Mouse (Mus musculus): ENCODE measurements around the gene Acot6. TPM values are rescaled to one million over a fixed set of nuclear protein-coding genes. Genes with fewer than 3 reads are reported as not detected.
"Not testable (repeated sequence)": the region's sequence is repeated elsewhere in the genome, so short reads cannot be mapped to it uniquely, and the experiment has no call there.

Gene Acot6
- polyA plus RNA-seq, 1 experiment from 2014 or later = 1.1 TPM

- Histone ChIP-seq H3K36me3 (ENCODE audit: control insufficient read depth, insufficient read depth, low read length) (no peaks in the 10 kb centered on the region), H3K27me3 (ENCODE audit: control insufficient read depth, insufficient read depth, low read length) (no peaks in the 10 kb centered on the region), H3K9ac (ENCODE audit: low read length) (no peak overlapping the region), H3K4me3 (ENCODE audit: low read depth, low read length) (no peak overlapping the region), H3K27ac (replicated peaks; ENCODE audit: low read depth, low read length) (no peak overlapping the region), H3K9me3 (ENCODE audit: control insufficient read depth, low read length) (no peaks in the 10 kb centered on the region), H3K4me1 (ENCODE audit: control insufficient read depth, insufficient read depth, low read length) (no peaks in the 10 kb centered on the region), H3K4me2 (ENCODE audit: low read depth, severe bottlenecking) (no peak overlapping the region)
- WGBS = 78% methylated on average over 2 of the region's 2 CpGs
- DNase-seq (ENCODE audit: low spot score) = no peak
- no peak for ATAC-seq (ENCODE audit: insufficient number of reproducible peaks, low FRiP score, low TSS enrichment, low read depth)
Measured at GRCm38 (mm10) chr12:84083842-84084241, 16.6 kb upstream of the Acot6 start.

- H3K4me3 ChIP-seq (ENCODE audit: low read depth, low read length) = no peak overlapping the region
- H3K36me3 ChIP-seq (ENCODE audit: control insufficient read depth, insufficient read depth, low read length) = no peaks in the 10 kb centered on the region
- H3K4me1 ChIP-seq (ENCODE audit: control insufficient read depth, insufficient read depth, low read length) = no peaks in the 10 kb centered on the region
- ATAC-seq (ENCODE audit: insufficient number of reproducible peaks, low FRiP score, low TSS enrichment, low read depth) (no peak), DNase-seq (ENCODE audit: low spot score) (no peak)
- no peaks in the 10 kb centered on the region for H3K27me3 ChIP-seq (ENCODE audit: control insufficient read depth, insufficient read depth, low read length)
- no peaks in the 10 kb centered on the region; the same call in 1 of the 2 replicates for H3K9me3 ChIP-seq (ENCODE audit: control insufficient read depth, low read length)
- 90% methylated on average over 4 of the region's 4 CpGs for WGBS
- no peak overlapping the region for H3K9ac ChIP-seq (ENCODE audit: low read length)
- no peak overlapping the region for H3K27ac ChIP-seq (replicated peaks; ENCODE audit: low read depth, low read length)
- H3K4me2 ChIP-seq (ENCODE audit: low read depth, severe bottlenecking) = no peak overlapping the region
Measured at GRCm38 (mm10) chr12:84084581-84084980, 15.9 kb upstream of the Acot6 start.

DNA sequence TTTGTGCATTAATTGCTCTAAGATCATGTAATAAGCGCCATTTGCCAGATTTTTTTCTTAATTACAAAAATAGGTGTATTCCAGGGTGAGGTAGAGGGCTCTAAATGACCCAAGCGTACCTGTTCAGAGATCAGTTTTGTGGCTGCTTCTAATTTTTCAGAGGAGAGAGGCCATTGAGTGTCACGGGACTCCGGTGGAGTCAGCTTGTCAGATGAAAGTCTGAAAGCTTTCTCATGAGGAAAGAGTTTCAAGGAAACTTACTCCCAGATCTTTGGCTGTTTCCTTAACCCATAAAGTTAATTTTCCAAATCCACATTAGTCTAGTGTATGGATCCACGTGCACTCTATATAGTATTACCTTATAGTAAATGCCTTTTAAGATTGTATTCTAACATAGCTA, 5.8 kb upstream of the Acot6 start:
- H3K27ac ChIP-seq (replicated peaks; ENCODE audit: low read depth, low read length); H3K9me3 ChIP-seq (ENCODE audit: control insufficient read depth, low read length); ATAC-seq (ENCODE audit: insufficient number of reproducible peaks, low FRiP score, low TSS enrichment, low read depth); H3K9ac ChIP-seq (ENCODE audit: low read length); H3K36me3 ChIP-seq (ENCODE audit: control insufficient read depth, insufficient read depth, low read length); H3K4me1 ChIP-seq (ENCODE audit: control insufficient read depth, insufficient read depth, low read length); H3K4me3 ChIP-seq (ENCODE audit: low read depth, low read length); H3K4me2 ChIP-seq (ENCODE audit: low read depth, severe bottlenecking); H3K27me3 ChIP-seq (ENCODE audit: control insufficient read depth, insufficient read depth, low read length); DNase-seq (ENCODE audit: low spot score): not testable (repeated sequence)
- WGBS = 92% methylated on average over 5 of the region's 5 CpGs

GRCm38 (mm10) chr12:84099605-84100004, 849 bp upstream of the Acot6 start:
- no peak overlapping the region for H3K27ac ChIP-seq (replicated peaks; ENCODE audit: low read depth, low read length)
- no peak overlapping the region for H3K4me2 ChIP-seq (ENCODE audit: low read depth, severe bottlenecking)
- ATAC-seq (ENCODE audit: insufficient number of reproducible peaks, low FRiP score, low TSS enrichment, low read depth) = no peak
- no peak for DNase-seq (ENCODE audit: low spot score)
- no peaks in the 10 kb centered on the region for H3K36me3 ChIP-seq (ENCODE audit: control insufficient read depth, insufficient read depth, low read length)
- H3K4me3 ChIP-seq (ENCODE audit: low read depth, low read length) = no peak overlapping the region
- H3K9ac ChIP-seq (ENCODE audit: low read length) = no peak overlapping the region
- H3K27me3 ChIP-seq (ENCODE audit: control insufficient read depth, insufficient read depth, low read length) = no peaks in the 10 kb centered on the region
- H3K9me3 ChIP-seq (ENCODE audit: control insufficient read depth, low read length) = no peaks in the 10 kb centered on the region
- 94% methylated on average over 2 of the region's 2 CpGs for WGBS
- H3K4me1 ChIP-seq (ENCODE audit: control insufficient read depth, insufficient read depth, low read length) = no peaks in the 10 kb centered on the region

GRCm38 (mm10) chr12:84100071-84100470, 383 bp upstream of the Acot6 start:
- Histone ChIP-seq H3K36me3 (ENCODE audit: control insufficient read depth, insufficient read depth, low read length) (no peaks in the 10 kb centered on the region), H3K27ac (replicated peaks; ENCODE audit: low read depth, low read length) (no peak overlapping the region), H3K27me3 (ENCODE audit: control insufficient read depth, insufficient read depth, low read length) (no peaks in the 10 kb centered on the region), H3K4me1 (ENCODE audit: control insufficient read depth, insufficient read depth, low read length) (no peaks in the 10 kb centered on the region), H3K4me2 (ENCODE audit: low read depth, severe bottlenecking) (no peak overlapping the region), H3K9ac (ENCODE audit: low read length) (no peak overlapping the region), H3K9me3 (ENCODE audit: control insufficient read depth, low read length) (no peaks in the 10 kb centered on the region), H3K4me3 (ENCODE audit: low read depth, low read length) (no peak overlapping the region)
- DNase-seq (ENCODE audit: low spot score) (no peak), ATAC-seq (ENCODE audit: insufficient number of reproducible peaks, low FRiP score, low TSS enrichment, low read depth) (no peak)
- 84% methylated on average over 1 of the region's 1 CpGs for WGBS

DNA sequence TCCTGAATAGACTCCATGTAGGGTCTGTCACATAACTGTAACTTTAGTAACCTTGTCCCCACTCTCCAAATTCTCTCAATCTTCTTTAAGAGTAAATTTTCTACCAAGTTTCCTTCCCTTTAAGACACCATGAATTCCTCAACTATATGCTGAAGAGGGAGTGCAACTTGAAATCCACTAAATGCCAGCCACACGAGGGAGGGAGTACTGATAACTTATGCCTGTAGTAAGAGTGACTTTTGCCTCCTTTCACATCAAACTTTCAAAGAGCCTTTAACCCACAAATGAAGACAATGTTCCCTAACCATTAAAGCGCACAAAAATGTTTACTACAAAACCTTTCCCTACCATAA, 1.0 kb downstream of the Acot6 start:
- no peak overlapping the region for H3K27ac ChIP-seq (replicated peaks; ENCODE audit: low read depth, low read length)
- 48% methylated on average over 2 of the region's 2 CpGs for WGBS
- H3K27me3 ChIP-seq (ENCODE audit: control insufficient read depth, insufficient read depth, low read length) = no peaks in the 10 kb centered on the region
- H3K9ac ChIP-seq (ENCODE audit: low read length) = peak overlapping the region; percentile 72; the same call in 1 of the 2 replicates
- no peaks in the 10 kb centered on the region for H3K36me3 ChIP-seq (ENCODE audit: control insufficient read depth, insufficient read depth, low read length)
- DNase-seq (ENCODE audit: low spot score) (no peak), ATAC-seq (ENCODE audit: insufficient number of reproducible peaks, low FRiP score, low TSS enrichment, low read depth) (no peak)
- H3K4me1 ChIP-seq (ENCODE audit: control insufficient read depth, insufficient read depth, low read length) = no peaks in the 10 kb centered on the region
- no peaks in the 10 kb centered on the region for H3K9me3 ChIP-seq (ENCODE audit: control insufficient read depth, low read length)
- H3K4me2 ChIP-seq (ENCODE audit: low read depth, severe bottlenecking) = peak overlapping the region; percentile 66
- H3K4me3 ChIP-seq (ENCODE audit: low read depth, low read length) = peak overlapping the region; percentile 36

DNA sequence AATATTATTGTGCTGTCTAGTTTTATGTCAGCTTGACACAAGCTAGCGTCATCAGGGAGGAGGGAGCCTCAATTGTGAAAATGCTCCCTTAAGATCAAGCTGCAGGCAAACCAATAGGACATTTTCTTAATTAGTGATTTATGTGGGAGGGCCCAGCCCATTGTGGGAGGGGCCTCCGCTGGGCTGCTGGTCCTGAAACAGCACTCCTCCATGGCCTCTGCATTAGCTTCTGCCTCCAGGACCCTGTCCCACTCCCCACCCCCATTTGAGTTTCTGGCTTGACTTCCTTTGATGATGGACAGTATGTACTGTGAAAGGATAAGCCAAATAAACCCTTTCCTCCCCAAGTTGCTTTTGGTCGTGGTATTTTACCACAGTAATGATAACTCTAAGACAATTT, 6.6 kb downstream of the Acot6 start:
- H3K9me3 ChIP-seq (ENCODE audit: control insufficient read depth, low read length) = no peaks in the 10 kb centered on the region
- no peak for ATAC-seq (ENCODE audit: insufficient number of reproducible peaks, low FRiP score, low TSS enrichment, low read depth)
- no peak overlapping the region for H3K9ac ChIP-seq (ENCODE audit: low read length)
- no peaks in the 10 kb centered on the region for H3K4me1 ChIP-seq (ENCODE audit: control insufficient read depth, insufficient read depth, low read length)
- no peak for DNase-seq (ENCODE audit: low spot score)
- H3K27ac ChIP-seq (replicated peaks; ENCODE audit: low read depth, low read length) = no peak overlapping the region
- no peak overlapping the region for H3K4me3 ChIP-seq (ENCODE audit: low read depth, low read length)
- WGBS = 69% methylated on average over 3 of the region's 3 CpGs
- no peaks in the 10 kb centered on the region for H3K36me3 ChIP-seq (ENCODE audit: control insufficient read depth, insufficient read depth, low read length)
- no peaks in the 10 kb centered on the region for H3K27me3 ChIP-seq (ENCODE audit: control insufficient read depth, insufficient read depth, low read length)
- no peak overlapping the region for H3K4me2 ChIP-seq (ENCODE audit: low read depth, severe bottlenecking)

DNA sequence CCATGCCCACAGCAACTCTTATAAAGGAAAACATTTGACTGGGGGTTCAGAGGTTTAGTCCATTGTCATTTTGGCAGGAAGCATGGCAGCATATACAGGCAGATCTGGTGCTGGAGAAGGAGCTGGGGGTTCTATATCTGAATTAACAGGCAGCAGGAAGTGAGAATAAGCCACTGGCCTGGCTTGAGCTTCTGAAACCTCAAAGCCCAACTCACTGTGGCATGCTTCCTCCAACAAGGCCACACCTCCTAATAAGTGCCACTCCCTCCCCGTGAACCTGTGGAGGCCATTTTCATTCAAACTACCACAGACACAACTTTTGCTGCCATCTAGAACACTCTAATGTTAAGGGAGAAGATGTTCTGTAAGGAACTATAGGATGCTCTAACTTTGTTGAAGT, 7.2 kb downstream of the Acot6 start:
- Histone ChIP-seq H3K9ac (ENCODE audit: low read length) (no peak overlapping the region), H3K36me3 (ENCODE audit: control insufficient read depth, insufficient read depth, low read length) (no peaks in the 10 kb centered on the region), H3K27ac (replicated peaks; ENCODE audit: low read depth, low read length) (no peak overlapping the region), H3K9me3 (ENCODE audit: control insufficient read depth, low read length) (no peaks in the 10 kb centered on the region), H3K4me3 (ENCODE audit: low read depth, low read length) (no peak overlapping the region), H3K4me1 (ENCODE audit: control insufficient read depth, insufficient read depth, low read length) (no peaks in the 10 kb centered on the region), H3K4me2 (ENCODE audit: low read depth, severe bottlenecking) (no peak overlapping the region), H3K27me3 (ENCODE audit: control insufficient read depth, insufficient read depth, low read length) (no peaks in the 10 kb centered on the region)
- no peak for DNase-seq (ENCODE audit: low spot score)
- ATAC-seq (ENCODE audit: insufficient number of reproducible peaks, low FRiP score, low TSS enrichment, low read depth) = no peak
- 72% methylated on average over 1 of the region's 1 CpGs for WGBS

DNA sequence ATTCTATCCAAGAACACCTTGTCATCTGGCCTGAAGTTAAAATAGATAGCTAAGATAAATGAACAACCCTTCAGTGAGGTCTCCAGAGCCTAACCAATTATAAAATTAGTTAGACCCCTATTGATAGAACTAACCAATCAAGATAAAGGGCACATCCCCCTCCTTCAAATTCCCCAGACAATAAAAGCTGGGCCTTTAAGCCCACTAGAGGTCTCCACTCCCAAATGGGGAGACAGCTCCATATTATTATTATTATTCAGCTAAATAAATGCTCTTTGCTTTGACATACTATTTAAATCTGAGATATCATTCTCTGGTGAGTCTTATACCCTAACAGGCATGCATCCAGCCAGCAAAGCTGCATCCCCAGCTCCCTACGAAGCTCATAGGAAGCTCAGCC, 9.5 kb downstream of the Acot6 start:
- Histone ChIP-seq H3K36me3 (ENCODE audit: control insufficient read depth, insufficient read depth, low read length) (no peaks in the 10 kb centered on the region), H3K4me3 (ENCODE audit: low read depth, low read length) (no peak overlapping the region), H3K4me1 (ENCODE audit: control insufficient read depth, insufficient read depth, low read length) (0 out of 2 replicates have a peak, but pooled peaks cover 2% of the 10 kb centered on the region), H3K27ac (replicated peaks; ENCODE audit: low read depth, low read length) (no peak overlapping the region), H3K4me2 (ENCODE audit: low read depth, severe bottlenecking) (no peak overlapping the region), H3K27me3 (ENCODE audit: control insufficient read depth, insufficient read depth, low read length) (no peaks in the 10 kb centered on the region), H3K9ac (ENCODE audit: low read length) (no peak overlapping the region), H3K9me3 (ENCODE audit: control insufficient read depth, low read length) (no peaks in the 10 kb centered on the region)
- DNase-seq (ENCODE audit: low spot score) (no peak), ATAC-seq (ENCODE audit: insufficient number of reproducible peaks, low FRiP score, low TSS enrichment, low read depth) (no peak)
- 71% methylated on average over 1 of the region's 1 CpGs for WGBS
